Mouse (Mus musculus) embryo, embryonic 10 days (tissue): ENCODE measurements around the gene Fcgr1.
A peak's percentile ranks its signal among the peaks of the same experiment; 100 is the strongest.
"Not testable (repeated sequence)": the region's sequence is repeated elsewhere in the genome, so short reads cannot be mapped to it uniquely, and the experiment has no call there.

ENCODE experiments used
- DNase-seq: peaks from one replicate; pipeline ENCODE4 v3.0.0-alpha.2; 2015; ENCODE audit warnings: low spot score

The Fcgr1 gene

GRCm38 (mm10) chr3:96269511-96270474 lies 24.0 kb downstream of the Fcgr1 start, which contains the start of gene Hist2h2bb:
Gene Hist2h2bb (plus strand): TSS chr3:96269752.
- peak; percentile 98 for DNase-seq

DNA sequence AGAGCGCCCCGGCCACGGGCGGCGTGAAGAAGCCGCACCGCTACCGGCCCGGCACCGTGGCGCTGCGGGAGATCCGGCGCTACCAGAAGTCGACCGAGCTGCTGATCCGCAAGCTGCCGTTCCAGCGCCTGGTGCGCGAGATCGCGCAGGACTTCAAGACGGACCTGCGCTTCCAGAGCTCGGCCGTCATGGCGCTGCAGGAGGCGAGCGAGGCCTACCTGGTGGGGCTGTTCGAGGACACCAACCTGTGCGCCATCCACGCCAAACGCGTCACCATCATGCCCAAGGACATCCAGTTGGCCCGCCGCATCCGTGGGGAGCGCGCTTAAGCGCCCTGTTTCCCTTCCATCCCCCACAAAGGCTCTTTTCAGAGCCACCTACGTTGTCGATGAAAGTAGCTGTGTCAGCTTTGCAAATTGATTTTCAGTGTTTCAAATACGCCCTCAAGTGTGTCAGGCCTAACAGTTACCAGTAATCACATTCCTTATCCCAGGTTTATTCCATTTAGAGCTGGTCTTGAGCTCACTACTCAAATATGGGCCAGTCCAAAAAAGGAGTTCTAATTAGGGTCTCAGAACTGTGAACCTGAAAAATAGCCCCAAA lies 24.9 kb downstream of the Fcgr1 start:
- DNase-seq = not testable (repeated sequence)

DNA sequence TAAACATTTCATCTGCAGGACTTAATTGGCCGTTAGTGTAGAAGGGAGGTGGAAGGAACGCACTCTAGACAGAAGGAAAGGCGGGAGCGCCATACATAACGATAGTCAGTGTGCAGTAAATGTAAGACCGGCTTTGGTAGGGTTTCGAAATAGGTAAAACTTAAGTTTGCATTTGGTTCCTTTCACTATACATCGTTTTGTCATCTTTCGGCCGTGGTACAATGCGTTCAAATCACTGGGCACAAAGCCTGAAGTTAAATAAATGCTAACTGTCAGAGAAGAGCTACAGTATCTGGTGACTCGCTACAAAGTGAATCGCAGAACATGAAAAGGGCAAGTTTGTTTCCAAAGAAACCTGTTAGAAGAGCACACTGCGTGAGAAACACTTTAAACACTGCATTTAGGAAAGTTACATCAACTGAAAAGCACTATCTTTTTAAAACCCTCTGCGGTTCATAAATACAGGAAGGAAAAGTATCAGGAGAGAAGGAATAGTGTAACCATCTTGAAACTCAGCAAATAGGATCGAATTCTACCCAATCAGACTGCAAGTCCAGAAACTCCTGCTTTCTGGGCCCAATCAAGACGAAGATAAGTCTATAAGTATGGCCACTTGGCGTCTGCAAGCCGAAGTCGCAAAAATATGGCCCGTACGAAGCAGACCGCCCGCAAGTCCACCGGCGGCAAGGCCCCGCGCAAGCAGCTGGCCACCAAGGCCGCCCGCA lies 25.6 kb downstream of the Fcgr1 start, which contains the start of gene Hist2h3b:
Gene Hist2h3b, plus strand, starts transcription at position 604 of the 725 bp plus-strand sequence.
- DNase-seq = peak; percentile 90

- no peak for DNase-seq
Measured at GRCm38 (mm10) chr3:96267541-96267940, 26.2 kb downstream of the Fcgr1 start.

- DNase-seq = no peak
Measured at GRCm38 (mm10) chr3:96266132-96266710, 27.5 kb downstream of the Fcgr1 start.

DNA sequence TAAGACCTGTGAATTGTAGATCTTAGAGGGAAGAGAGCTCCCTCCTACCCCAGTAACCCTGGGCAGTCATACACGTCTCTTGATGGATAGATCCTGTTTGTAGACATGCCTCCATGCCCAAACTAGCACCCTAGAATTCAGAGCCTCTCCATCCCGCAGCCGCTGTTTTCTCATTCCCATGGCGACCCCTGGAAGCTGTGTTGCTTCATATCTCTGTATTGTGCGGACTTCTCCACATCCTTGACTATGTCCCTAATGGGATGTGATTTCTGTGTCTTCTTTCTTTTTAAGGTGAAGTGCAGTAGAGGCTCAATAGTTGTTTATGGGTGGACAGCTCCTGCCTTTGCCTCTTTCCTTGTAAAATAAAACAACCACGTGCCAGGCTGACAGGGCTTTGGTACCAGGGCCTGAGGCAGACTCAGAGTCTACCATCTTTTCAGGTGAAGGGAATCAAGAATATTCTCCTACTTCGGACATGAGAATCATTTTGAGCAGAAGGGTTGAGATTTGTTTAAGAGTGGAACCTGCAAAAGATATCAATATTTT lies 29.3 kb downstream of the Fcgr1 start:
- DNase-seq = no peak

DNA sequence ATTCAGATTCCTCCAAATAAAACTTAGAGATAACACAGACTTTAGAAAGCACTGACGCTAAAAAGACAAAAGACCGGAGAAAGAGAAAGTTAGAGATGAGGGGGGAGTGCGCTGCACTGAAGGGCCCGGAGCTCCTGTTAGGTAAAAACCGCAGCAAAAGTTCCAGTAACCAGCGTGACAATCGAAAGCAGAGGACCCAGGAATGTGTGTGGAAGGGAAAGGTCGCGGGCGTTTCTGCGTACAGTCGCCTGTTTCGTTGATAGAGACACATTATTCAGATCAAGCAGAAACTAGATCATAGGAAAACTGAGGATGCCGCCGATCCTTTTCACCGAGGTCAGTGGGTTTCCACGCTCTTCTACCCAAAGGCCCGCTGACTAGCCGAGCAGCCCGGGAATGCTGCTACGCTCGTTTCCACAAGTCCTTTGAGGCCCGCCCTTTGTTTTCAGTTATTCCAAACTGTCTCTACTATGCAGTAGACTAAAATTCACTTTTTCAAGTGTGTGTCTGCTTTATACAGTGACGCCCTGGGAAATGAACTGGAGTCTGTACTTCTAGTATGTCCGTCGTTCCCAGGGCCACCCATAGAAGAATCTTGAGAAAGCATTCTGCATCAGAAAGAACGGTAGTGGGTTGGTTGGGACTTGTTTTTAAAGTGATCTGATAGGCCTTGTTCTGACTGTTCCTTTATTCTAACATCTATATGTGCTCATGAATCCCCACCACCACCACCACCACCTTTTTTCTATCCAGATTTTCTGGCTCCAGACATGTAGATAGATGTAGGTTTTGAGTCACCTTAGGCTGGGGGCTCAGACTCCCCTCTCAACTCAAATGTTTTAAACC lies 30.0 kb downstream of the Fcgr1 start:
- DNase-seq = peak; percentile 61

DNA sequence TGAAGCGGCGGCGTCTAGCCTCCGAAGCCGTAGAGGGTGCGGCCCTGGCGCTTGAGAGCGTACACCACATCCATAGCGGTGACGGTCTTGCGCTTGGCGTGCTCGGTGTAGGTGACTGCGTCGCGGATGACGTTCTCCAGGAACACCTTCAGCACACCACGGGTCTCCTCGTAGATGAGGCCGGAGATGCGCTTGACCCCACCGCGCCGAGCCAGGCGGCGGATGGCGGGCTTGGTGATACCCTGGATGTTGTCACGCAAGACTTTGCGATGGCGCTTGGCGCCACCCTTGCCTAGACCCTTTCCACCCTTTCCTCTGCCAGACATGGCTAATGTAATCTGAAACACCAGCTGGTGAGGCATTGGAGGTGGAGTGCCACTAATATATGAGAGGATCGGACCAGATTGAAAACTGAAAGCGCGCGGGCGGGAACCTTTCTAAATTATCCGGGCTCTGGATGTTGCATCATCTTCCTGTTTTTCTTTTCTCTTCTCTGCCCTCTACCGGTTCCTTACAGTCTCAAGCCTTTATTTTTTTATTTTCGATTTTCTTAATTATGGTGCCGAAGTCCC lies 30.7 kb downstream of the Fcgr1 start, which contains the start of gene Hist2h4:
Gene Hist2h4, minus strand, starts transcription at position 333 of the 572 bp plus-strand sequence.
- DNase-seq = peak; percentile 91

- DNase-seq = peak; percentile 92
Measured at GRCm38 (mm10) chr3:96262216-96262875, 31.4 kb downstream of the Fcgr1 start.

DNA sequence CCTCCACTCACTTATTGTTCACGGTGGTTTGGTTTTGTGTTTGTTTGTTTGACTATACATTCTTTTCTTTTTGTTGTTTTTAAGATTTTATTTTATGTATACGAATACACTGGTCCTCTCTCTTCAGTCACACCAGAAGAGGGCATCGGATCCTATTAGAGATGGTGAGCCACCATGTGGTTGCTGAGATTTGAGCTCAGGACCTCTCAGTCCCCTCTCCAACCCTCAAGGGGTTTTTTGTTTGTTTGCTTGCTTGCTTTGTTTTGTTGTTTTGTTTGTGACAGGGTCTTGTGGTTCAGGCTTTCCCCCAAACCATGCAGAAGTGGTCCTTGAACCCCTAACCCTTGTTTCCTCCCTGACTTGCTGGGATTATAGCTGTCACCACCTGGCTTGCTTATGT lies 32.1 kb downstream of the Fcgr1 start:
- DNase-seq = no peak

DNA sequence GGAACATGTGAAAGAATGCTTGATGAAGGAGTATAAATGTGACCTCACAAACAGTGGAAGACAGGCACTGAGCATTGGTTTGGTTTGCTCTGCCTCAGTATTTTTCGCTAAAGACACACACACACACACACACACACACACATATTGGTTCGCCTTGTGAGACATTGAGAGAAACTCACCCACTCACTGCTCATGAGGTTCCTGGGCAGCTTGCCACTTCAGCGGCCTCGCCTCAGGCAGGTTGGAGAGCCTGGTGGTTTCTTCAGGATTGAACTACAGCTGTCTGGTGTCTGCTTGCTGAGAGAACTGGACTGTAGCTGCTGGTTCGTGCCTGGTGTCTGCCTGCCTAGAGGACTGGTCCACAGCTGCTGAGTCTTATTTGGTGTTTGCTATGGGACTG lies 33.5 kb downstream of the Fcgr1 start:
- no peak for DNase-seq

DNA sequence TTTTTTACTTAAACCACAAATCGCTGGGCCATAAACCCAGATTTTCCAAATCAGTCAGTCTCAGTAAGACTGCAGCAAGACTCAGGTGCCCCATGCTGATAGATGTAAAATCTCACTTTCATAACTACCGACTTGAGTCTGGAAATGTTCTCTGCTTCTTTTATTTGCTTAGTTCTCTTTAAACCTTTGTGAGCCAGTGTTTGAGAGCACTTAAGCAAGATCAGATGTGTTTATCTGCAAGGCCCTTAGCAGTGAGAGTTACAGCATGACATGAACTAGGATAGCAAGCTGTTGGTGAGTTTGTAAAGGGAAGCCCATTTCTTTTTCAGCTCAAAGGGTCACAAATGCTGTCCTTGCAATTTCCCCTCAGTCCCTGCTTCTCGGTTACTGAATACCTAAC lies 36.6 kb downstream of the Fcgr1 start:
- DNase-seq = no peak

- no peak for DNase-seq
Measured at GRCm38 (mm10) chr3:96255926-96256593, 37.7 kb downstream of the Fcgr1 start.

GRCm38 (mm10) chr3:96254683-96255355 lies 39.0 kb downstream of the Fcgr1 start:
- peak; percentile 80 for DNase-seq

DNA sequence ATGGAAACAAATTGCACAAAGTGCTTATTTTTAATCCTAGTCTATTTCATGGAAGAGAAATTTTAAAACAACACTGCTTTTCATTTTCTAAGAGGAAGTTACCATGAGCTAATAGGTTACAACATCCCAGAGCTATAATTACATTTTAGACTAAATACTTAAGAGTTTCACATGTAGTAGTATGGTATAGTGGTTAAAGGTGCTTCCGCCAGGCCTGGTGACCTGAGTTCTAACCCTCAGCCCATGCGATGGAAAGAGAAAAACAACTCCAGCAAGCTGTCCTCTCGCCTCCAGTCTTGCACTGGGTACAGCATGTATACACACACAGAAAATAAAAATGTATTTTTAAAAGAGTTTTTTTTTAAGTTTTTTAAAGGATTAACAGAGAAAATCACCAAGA lies 42.0 kb downstream of the Fcgr1 start:
- no peak for DNase-seq

DNA sequence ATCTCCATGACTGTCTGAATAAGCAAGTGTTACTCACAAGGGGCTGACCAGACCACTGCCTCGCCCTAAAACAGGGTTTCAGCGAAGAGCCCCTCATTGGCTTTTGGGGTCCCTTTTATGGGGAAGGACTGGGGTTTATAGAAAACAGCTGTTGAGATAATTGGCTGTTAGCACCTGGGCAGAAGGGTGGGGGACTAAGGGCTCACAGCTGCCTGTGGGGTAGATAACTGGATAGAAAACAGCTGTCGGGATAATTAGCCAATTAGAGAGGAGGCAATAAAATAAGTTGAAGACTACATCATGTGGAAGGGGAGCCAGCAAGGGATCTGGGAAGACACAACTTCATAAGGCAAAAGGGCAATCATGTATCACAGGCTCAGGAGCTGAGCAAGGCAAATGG lies 42.9 kb downstream of the Fcgr1 start:
- DNase-seq = no peak

DNA sequence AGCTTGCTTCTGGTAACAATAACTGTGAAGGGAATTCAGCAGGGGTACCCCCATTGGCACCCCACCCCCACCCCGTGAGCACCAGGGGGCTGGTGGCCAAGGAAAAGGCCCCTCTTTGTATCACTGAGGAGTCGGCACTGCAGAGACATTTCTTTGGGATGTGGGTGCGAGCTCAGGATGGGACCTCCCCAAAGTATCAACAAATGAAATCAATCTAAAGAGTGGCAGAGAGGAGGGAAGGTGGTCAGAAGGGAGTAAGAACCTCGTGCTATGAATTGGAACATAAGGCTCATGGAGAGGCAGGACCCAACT lies 44.8 kb downstream of the Fcgr1 start:
- no peak for DNase-seq

GRCm38 (mm10) chr3:96248141-96249033 lies 45.4 kb downstream of the Fcgr1 start:
- DNase-seq = peak; percentile 44
